In the genomic region with DNA sequence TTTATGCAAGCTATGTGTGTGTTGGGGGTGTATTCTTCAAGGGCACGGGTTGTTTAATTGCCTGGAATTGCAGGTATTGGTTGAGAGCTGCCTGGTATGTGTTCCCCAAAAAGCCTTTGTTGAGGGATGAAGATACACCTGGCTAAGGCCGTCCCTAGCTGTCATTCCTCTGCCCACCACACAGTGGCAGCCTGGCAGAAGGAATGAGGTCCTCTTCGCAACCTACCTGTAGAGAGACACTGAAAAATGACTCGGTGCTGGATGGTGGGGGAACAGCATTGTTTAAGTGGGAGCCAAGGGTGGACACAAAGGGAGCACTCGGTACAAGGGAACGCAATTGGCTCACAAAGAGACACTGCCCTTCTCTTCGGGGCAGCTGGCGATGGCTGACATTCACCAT, we compare ENCODE assay signal across 9 mouse cellular contexts. TPM values are rescaled to one million over a fixed set of nuclear protein-coding genes. Genes with fewer than 3 reads are reported as not detected.
A peak's percentile ranks its signal among the peaks of the same experiment; 100 is the strongest.
DNase-seq lines count a peak whose midpoint lies in the region; ATAC-seq and TF ChIP-seq lines count a peak whose summit lies in the region.
"Had no signal": no experiment of that assay in that cellular context is flagged by ENCODE, and none has a peak within 500 bp of the region (broad histone marks: within the 10 kb centered on the region; RNA-seq: fewer than 3 reads in every experiment).

No protein-coding gene starts in this region.

- H3K4me3 ChIP-seq in forebrain, embryonic 14.5 days (ENCODE audit: low read depth, low read length): no peak overlapping the region
- no peak overlapping the region for H3K4me3 ChIP-seq in forebrain, embryonic 15.5 days
- no peak overlapping the region for H3K4me3 ChIP-seq in midbrain, embryonic 13.5 days (replicated peaks)
- no peak overlapping the region for H3K4me3 ChIP-seq in midbrain, embryonic 11.5 days (ENCODE audit: low read depth, low read length)
- no peak overlapping the region for H3K4me3 ChIP-seq in intestine, postnatal 0 days (ENCODE audit: low read depth, low read length)
- no peak overlapping the region for H3K4me3 ChIP-seq in midbrain, embryonic 15.5 days

- H3K4me1 ChIP-seq in forebrain, embryonic 14.5 days (ENCODE audit: control insufficient read depth, insufficient read depth, low read length): no peaks in the 10 kb centered on the region
- peaks cover 7% of the 10 kb centered on the region; the same call in 1 of the 2 replicates for H3K4me1 ChIP-seq in forebrain, embryonic 15.5 days
- H3K4me1 ChIP-seq in midbrain, embryonic 13.5 days (replicated peaks): peaks cover 11% of the 10 kb centered on the region
- no peaks in the 10 kb centered on the region for H3K4me1 ChIP-seq in midbrain, embryonic 11.5 days (ENCODE audit: control insufficient read depth, insufficient read depth, low read length)
- no peaks in the 10 kb centered on the region for H3K4me1 ChIP-seq in intestine, postnatal 0 days (replicated peaks; ENCODE audit: control insufficient read depth, insufficient read depth, low read length)
- H3K4me1 ChIP-seq in midbrain, embryonic 15.5 days: no peaks in the 10 kb centered on the region

- 0 out of 2 replicates have a peak, but pooled peaks cover 3% of the 10 kb centered on the region for H3K36me3 ChIP-seq in forebrain, embryonic 14.5 days (ENCODE audit: control insufficient read depth, insufficient read depth, low read length)
- H3K36me3 ChIP-seq in forebrain, embryonic 15.5 days: no peaks in the 10 kb centered on the region; the same call in 1 of the 2 replicates
- H3K36me3 ChIP-seq in midbrain, embryonic 13.5 days: peaks cover 28% of the 10 kb centered on the region
- H3K36me3 ChIP-seq in midbrain, embryonic 11.5 days (ENCODE audit: control insufficient read depth, insufficient read depth, low read length): no peaks in the 10 kb centered on the region
- H3K36me3 ChIP-seq in intestine, postnatal 0 days (ENCODE audit: control insufficient read depth, insufficient read depth): no peaks in the 10 kb centered on the region; the same call in 1 of the 2 replicates
- 0 out of 2 replicates have a peak, but pooled peaks cover 3% of the 10 kb centered on the region for H3K36me3 ChIP-seq in midbrain, embryonic 15.5 days (replicated peaks)
- H3K36me3 ChIP-seq: G1E had no signal

- H3K9ac ChIP-seq in forebrain, embryonic 14.5 days (ENCODE audit: low read length): no peak overlapping the region
- no peak overlapping the region for H3K9ac ChIP-seq in forebrain, embryonic 15.5 days (replicated peaks)
- H3K9ac ChIP-seq in midbrain, embryonic 13.5 days (replicated peaks): no peak overlapping the region
- H3K9ac ChIP-seq in midbrain, embryonic 11.5 days (ENCODE audit: low read length): no peak overlapping the region
- no peak overlapping the region for H3K9ac ChIP-seq in intestine, postnatal 0 days (ENCODE audit: low read depth, low read length)
- H3K9ac ChIP-seq in midbrain, embryonic 15.5 days: no peak overlapping the region

- H3K4me2 ChIP-seq in forebrain, embryonic 14.5 days (ENCODE audit: low read length): no peak overlapping the region
- H3K4me2 ChIP-seq in forebrain, embryonic 15.5 days (replicated peaks): no peak overlapping the region
- H3K4me2 ChIP-seq in midbrain, embryonic 13.5 days (replicated peaks): no peak overlapping the region
- H3K4me2 ChIP-seq in midbrain, embryonic 11.5 days: no peak overlapping the region
- H3K4me2 ChIP-seq in intestine, postnatal 0 days (replicated peaks; ENCODE audit: low read depth): no peak overlapping the region
- H3K4me2 ChIP-seq in midbrain, embryonic 15.5 days: no peak overlapping the region

- no peak overlapping the region for H3K27ac ChIP-seq in forebrain, embryonic 14.5 days (ENCODE audit: low read depth, low read length)
- H3K27ac ChIP-seq in forebrain, embryonic 15.5 days (replicated peaks): no peak overlapping the region
- H3K27ac ChIP-seq in midbrain, embryonic 13.5 days: no peak overlapping the region
- no peak overlapping the region for H3K27ac ChIP-seq in midbrain, embryonic 11.5 days (ENCODE audit: low read depth, low read length)
- no peak overlapping the region for H3K27ac ChIP-seq in intestine, postnatal 0 days (ENCODE audit: low read depth, low read length)
- no peak overlapping the region for H3K27ac ChIP-seq in midbrain, embryonic 15.5 days

- WGBS in forebrain, embryonic 14.5 days: 34% methylated on average over 8 of the region's 8 CpGs
- 33% methylated on average over 8 of the region's 8 CpGs for WGBS in forebrain, embryonic 15.5 days
- WGBS in midbrain, embryonic 13.5 days: 39% methylated on average over 8 of the region's 8 CpGs
- 44% methylated on average over 8 of the region's 8 CpGs for WGBS in midbrain, embryonic 11.5 days
- 30% methylated on average over 8 of the region's 8 CpGs for WGBS in intestine, postnatal 0 days
- WGBS in midbrain, embryonic 15.5 days: 36% methylated on average over 8 of the region's 8 CpGs

- no peaks in the 10 kb centered on the region for H3K9me3 ChIP-seq in forebrain, embryonic 14.5 days (replicated peaks; ENCODE audit: control insufficient read depth, low read length)
- H3K9me3 ChIP-seq in forebrain, embryonic 15.5 days: no peaks in the 10 kb centered on the region
- no peaks in the 10 kb centered on the region for H3K9me3 ChIP-seq in midbrain, embryonic 13.5 days
- no peaks in the 10 kb centered on the region for H3K9me3 ChIP-seq in midbrain, embryonic 11.5 days (ENCODE audit: control insufficient read depth, low read length)
- no peaks in the 10 kb centered on the region for H3K9me3 ChIP-seq in intestine, postnatal 0 days (ENCODE audit: control insufficient read depth)
- H3K9me3 ChIP-seq in midbrain, embryonic 15.5 days: no peaks in the 10 kb centered on the region

- H3K27me3 ChIP-seq in forebrain, embryonic 14.5 days (replicated peaks; ENCODE audit: control insufficient read depth, insufficient read depth, low read length): no peaks in the 10 kb centered on the region
- H3K27me3 ChIP-seq in forebrain, embryonic 15.5 days: no peaks in the 10 kb centered on the region
- no peaks in the 10 kb centered on the region for H3K27me3 ChIP-seq in midbrain, embryonic 13.5 days
- no peaks in the 10 kb centered on the region for H3K27me3 ChIP-seq in midbrain, embryonic 11.5 days (ENCODE audit: control insufficient read depth, insufficient read depth, low read length)
- H3K27me3 ChIP-seq in intestine, postnatal 0 days (replicated peaks; ENCODE audit: control insufficient read depth, insufficient read depth, low read length): no peaks in the 10 kb centered on the region
- no peaks in the 10 kb centered on the region for H3K27me3 ChIP-seq in midbrain, embryonic 15.5 days (replicated peaks)

- no peak for ATAC-seq in forebrain, embryonic 14.5 days
- ATAC-seq in forebrain, embryonic 15.5 days (replicated peaks): no peak
- ATAC-seq in midbrain, embryonic 13.5 days: peak; percentile 62
- ATAC-seq in midbrain, embryonic 11.5 days (ENCODE audit: low FRiP score): no peak; the same call in 1 of the 2 replicates
- no peak for ATAC-seq in intestine, postnatal 0 days
- ATAC-seq in midbrain, embryonic 15.5 days (replicated peaks): peak; percentile 80

- peak; percentile 44 for DNase-seq in forebrain, embryonic 14.5 days (ENCODE audit: low spot score)
- no peak for DNase-seq in midbrain, embryonic 11.5 days (ENCODE audit: low spot score, missing footprints)
- peak; percentile 71 for DNase-seq in cerebellum, adult 9-11 months
- DNase-seq in spleen, postnatal 4 days (ENCODE audit: low spot score in 2 of 2): no peak

- TF ChIP-seq CTCF in intestine, postnatal 0 days (IDR thresholded peaks at IDR 0.05; ENCODE audit: low read depth): peak; percentile 86

RNA-seq across cellular contexts. Expression of gene Tmem51, which starts 29.2 kb away (rescaled TPM):
- 6.2 and 6.5 TPM in 2 replicates for polyA plus RNA-seq in forebrain, embryonic 14.5 days (2014; fragmentation: Nextera tagmentation; extraction: Ambion mirVana)
- polyA plus RNA-seq in forebrain, embryonic 15.5 days (2015; fragmentation: Nextera tagmentation; extraction: Ambion mirVana): 6.5 and 6.6 TPM in 2 replicates
- polyA plus RNA-seq in midbrain, embryonic 13.5 days (2015; fragmentation: Nextera tagmentation; extraction: Ambion mirVana): 5.7 and 6.4 TPM in 2 replicates
- 11.1 and 12.3 TPM in 2 replicates for polyA plus RNA-seq in midbrain, embryonic 11.5 days (2014; fragmentation: Nextera tagmentation; extraction: Ambion mirVana)
- 212 and 256 TPM in 2 replicates for polyA plus RNA-seq in intestine, postnatal 0 days (2015; fragmentation: Nextera tagmentation; extraction: Ambion mirVana)
- polyA plus RNA-seq in midbrain, embryonic 15.5 days (2015; fragmentation: Nextera tagmentation; extraction: Ambion mirVana): 8.1 and 8.5 TPM in 2 replicates
- polyA plus RNA-seq: G1E had no signal

Comparison
In these comparisons a context has a peak if more than half of its experiments do, and no peak if none do; other contexts are left out.
1. ATAC-seq: peak in midbrain, embryonic 13.5 days (single experiment) and midbrain, embryonic 15.5 days (single experiment); none in forebrain, embryonic 14.5 days (single experiment), forebrain, embryonic 15.5 days (single experiment), midbrain, embryonic 11.5 days (single experiment) and intestine, postnatal 0 days (single experiment).
2. DNase-seq: peak in forebrain, embryonic 14.5 days (single experiment) and cerebellum, adult 9-11 months (single experiment); none in midbrain, embryonic 11.5 days (single experiment) and spleen, postnatal 4 days (0 of 2).
3. RNA of gene Tmem51, which starts 29.2 kb away (polyA plus RNA-seq): 212 to 256 TPM in intestine, postnatal 0 days; 11.1 to 12.3 TPM in midbrain, embryonic 11.5 days, 8.1 to 8.5 TPM in midbrain, embryonic 15.5 days, 6.5 to 6.6 TPM in forebrain, embryonic 15.5 days, 6.2 to 6.5 TPM in forebrain, embryonic 14.5 days and 5.7 to 6.4 TPM in midbrain, embryonic 13.5 days; every median in the first group is over 10 times any median in the second.